Mouse (Mus musculus): ENCODE results near the gene G6pd2.

The G6pd2 gene

GRCm38 (mm10) chr5:61808516-61808915 lies at the start of gene G6pd2:
Gene G6pd2 (plus strand): TSS chr5:61808816.
- in situ Hi-C loops (cut with MboI, MseI) = no loop called here

GRCm38 (mm10) chr5:61764214-61764613 lies 44.4 kb upstream of the G6pd2 start:
- in situ Hi-C loops (cut with MboI, MseI) = no loop called here

- in situ Hi-C loops (cut with MboI, MseI) = no loop called here
Measured at GRCm38 (mm10) chr5:61832935-61833551, 24.4 kb downstream of the G6pd2 start.

GRCm38 (mm10) chr5:61843891-61844290 lies 35.3 kb downstream of the G6pd2 start:
- in situ Hi-C loops (cut with MboI, MseI) = no loop called here
